Mouse (Mus musculus): Measurements from ENCODE around the gene Sst.
"Not testable (repeated sequence)": the region's sequence is repeated elsewhere in the genome, so short reads cannot be mapped to it uniquely, and the experiment has no call there.

The Sst gene

GRCm38 (mm10) chr16:23890636-23891035, at the start of gene Sst:
Gene Sst (minus strand): TSS chr16:23890958.
- DNase-seq (ENCODE audit: low spot score) = no peak

GRCm38 (mm10) chr16:23934397-23934796, 43.6 kb upstream of the Sst start:
- no peak for DNase-seq (ENCODE audit: low spot score)

- no peak for DNase-seq (ENCODE audit: low spot score)
Observed at GRCm38 (mm10) chr16:23932294-23932693, 41.5 kb upstream of the Sst start, which contains the start of gene Rtp2. Gene Rtp2 (minus strand): TSS chr16:23932394.

GRCm38 (mm10) chr16:23931275-23931674, 40.5 kb upstream of the Sst start:
- DNase-seq (ENCODE audit: low spot score) = no peak

GRCm38 (mm10) chr16:23930426-23931073, 39.8 kb upstream of the Sst start:
- no peak for DNase-seq (ENCODE audit: low spot score)

GRCm38 (mm10) chr16:23927301-23928114, 36.8 kb upstream of the Sst start:
- DNase-seq (ENCODE audit: low spot score) = no peak

GRCm38 (mm10) chr16:23922906-23923305, 32.1 kb upstream of the Sst start:
- no peak for DNase-seq (ENCODE audit: low spot score)

- DNase-seq (ENCODE audit: low spot score) = no peak
Observed at GRCm38 (mm10) chr16:23921697-23922096, 30.9 kb upstream of the Sst start.

- DNase-seq (ENCODE audit: low spot score) = no peak
Observed at GRCm38 (mm10) chr16:23919418-23919817, 28.7 kb upstream of the Sst start.

- DNase-seq (ENCODE audit: low spot score) = no peak
Observed at GRCm38 (mm10) chr16:23913401-23913800, 22.6 kb upstream of the Sst start.

- DNase-seq (ENCODE audit: low spot score) = no peak
Observed at GRCm38 (mm10) chr16:23912741-23913140, 22.0 kb upstream of the Sst start.

- not testable (repeated sequence) for DNase-seq (ENCODE audit: low spot score)
Observed at GRCm38 (mm10) chr16:23909015-23909354, 18.2 kb upstream of the Sst start.

- not testable (repeated sequence) for DNase-seq (ENCODE audit: low spot score)
Observed at GRCm38 (mm10) chr16:23908076-23909014, 17.6 kb upstream of the Sst start.

- DNase-seq (ENCODE audit: low spot score) = not testable (repeated sequence)
Observed at GRCm38 (mm10) chr16:23906586-23906985, 15.8 kb upstream of the Sst start.

GRCm38 (mm10) chr16:23901411-23901810, 10.7 kb upstream of the Sst start:
- DNase-seq (ENCODE audit: low spot score) = no peak

GRCm38 (mm10) chr16:23900061-23900460, 9.3 kb upstream of the Sst start:
- no peak for DNase-seq (ENCODE audit: low spot score)

- peak; percentile 90 for DNase-seq (ENCODE audit: low spot score)
Observed at GRCm38 (mm10) chr16:23898840-23899239, 8.1 kb upstream of the Sst start.

- DNase-seq (ENCODE audit: low spot score) = peak; percentile 79
Observed at GRCm38 (mm10) chr16:23897984-23898586, 7.3 kb upstream of the Sst start.

- DNase-seq (ENCODE audit: low spot score) = no peak
Observed at GRCm38 (mm10) chr16:23897486-23897885, 6.7 kb upstream of the Sst start.

GRCm38 (mm10) chr16:23895135-23895534, 4.4 kb upstream of the Sst start:
- DNase-seq (ENCODE audit: low spot score) = no peak

GRCm38 (mm10) chr16:23890151-23890550, 607 bp downstream of the Sst start:
- peak; percentile 49 for DNase-seq (ENCODE audit: low spot score)

Data from testis, postnatal 10 days (tissue).